Mouse (Mus musculus) cerebellum, adult 2 months (tissue): Measurements from ENCODE around the gene Trhde.

Source experiments
- CTCF ChIP-seq: fragments of 200-500 bp; IDR thresholded peaks from 2 replicates; pipeline ENCODE4 v1.5.1; 2011; ENCODE audit warnings: low read depth, mild to moderate bottlenecking, control low read depth, low read length, moderate library complexity, borderline replicate concordance; ENCODE audit not compliant: insufficient read depth
- POLR2A ChIP-seq: fragments of 200-500 bp; IDR thresholded peaks from 2 replicates; pipeline ENCODE4 v1.6.1; 2011; ENCODE audit warnings: low read length, control low read depth, borderline replicate concordance; ENCODE audit not compliant: insufficient read depth

DNA sequence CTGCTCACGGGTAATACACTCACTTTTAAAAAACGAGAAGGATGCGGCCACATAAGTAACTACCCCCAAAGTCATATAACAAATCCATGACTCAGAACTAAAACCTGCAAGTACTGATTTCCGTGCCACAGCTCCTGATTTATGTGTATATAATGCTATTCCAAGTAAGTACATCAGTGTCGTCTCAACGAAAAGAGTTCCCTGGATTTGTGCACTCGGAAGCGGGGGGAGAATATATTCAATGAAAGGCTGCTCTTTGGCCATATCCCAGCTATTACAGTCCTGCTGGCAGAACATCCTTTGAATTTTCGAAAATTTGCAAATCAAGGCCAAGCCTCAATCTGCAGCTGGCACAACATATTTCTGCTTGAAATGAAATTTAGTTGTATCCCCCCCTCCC is 43.5 kb downstream of the Trhde start:
- TF ChIP-seq POLR2A = no peak
- no peak for TF ChIP-seq CTCF
